Mouse (Mus musculus) hematopoietic multipotent progenitor cell, adult 10-12 weeks (in vitro differentiated cells): ENCODE results near the gene Doc2b. TPM values are rescaled to one million over a fixed set of nuclear protein-coding genes. Genes with fewer than 3 reads are reported as not detected.

Experiments used
- polyA plus RNA-seq: library from polyadenylated mRNA; stranded (reverse); fragments of >175 nt; gene quantifications from 2 replicates; pipeline ENCODE4 v1.2.3, GENCODE M21; 2012; ENCODE audit warnings: low replicate concordance

Doc2b gene
- polyA plus RNA-seq, result not detected in 2 replicates

GRCm38 (mm10) chr11:75796029-75796445 lies at the start of gene Doc2b:
TSS of gene Doc2b (minus strand) at chr11:75796049.

GRCm38 (mm10) chr11:75732434-75733226 lies 63.2 kb downstream of the Doc2b start, which contains the start of gene Ywhae:
TSS of gene Ywhae (plus strand) at chr11:75732869.

Other genes with a start within 250 kb of the Doc2b start
- 51.6 and 123 TPM in 2 replicates for gene Pitpna, start 208.0 kb downstream of the Doc2b start, polyA plus RNA-seq
- 23.2 and 144 TPM in 2 replicates for gene Inpp5k, start 165.1 kb downstream of the Doc2b start, polyA plus RNA-seq
- 119 and 191 TPM in 2 replicates for gene Myo1c, start 145.5 kb downstream of the Doc2b start, polyA plus RNA-seq
- 122 and 250 TPM in 2 replicates for gene Crk, start 116.8 kb downstream of the Doc2b start, polyA plus RNA-seq
- 107 and 139 TPM in 2 replicates for gene Ywhae, start 63.2 kb downstream of the Doc2b start, polyA plus RNA-seq
- gene Rph3al, start 142.4 kb upstream of the Doc2b start, polyA plus RNA-seq, result 7.7 and 8.7 TPM in 2 replicates
- 0.15 and 1.0 TPM in 2 replicates for gene 1700016K19Rik, start 203.9 kb upstream of the Doc2b start, polyA plus RNA-seq
- 27.0 and 42.8 TPM in 2 replicates for gene Rflnb, start 231.7 kb upstream of the Doc2b start, polyA plus RNA-seq